Mouse (Mus musculus) heart, postnatal 36 days (tissue): Measurements from ENCODE around the gene Prkg1. TPM values are rescaled to one million over a fixed set of nuclear protein-coding genes. Genes with fewer than 3 reads are reported as not detected.

Experiments used
- DNase-seq, 2 experiments: peaks; one replicate each; pipeline ENCODE4 v3.0.0; 2021 to 2022
- intact Hi-C: fragments of 180-260 bp; cut with DNase I; formaldehyde crosslinking; loops from one replicate; pipeline ENCODE4 v1.15.1; 2025
- total RNA-seq, 2 experiments: library from RNA; stranded (reverse); gene quantifications; 2 replicates each; pipeline ENCODE4 v1.2.3; 2021

Gene Prkg1
- total RNA-seq = 10 to 100 TPM; 12.7 to 13.4 TPM

GRCm38 (mm10) chr19:31764801-31765340 is at the start of gene Prkg1:
Gene Prkg1, minus strand, starts transcription at chr19:31765033.
- intact Hi-C loops = no loop called here
- peak; percentile 54 to 68 for DNase-seq

GRCm38 (mm10) chr19:31813087-31813486 is 48.3 kb upstream of the Prkg1 start:
- intact Hi-C loops = no loop called here

GRCm38 (mm10) chr19:31811371-31811770 is 46.5 kb upstream of the Prkg1 start:
- no peak for DNase-seq
- intact Hi-C loops = no loop called here

More at GRCm38 (mm10) chr19:31813087-31813486, 48.3 kb upstream of the Prkg1 start:
- no peak for DNase-seq

DNA sequence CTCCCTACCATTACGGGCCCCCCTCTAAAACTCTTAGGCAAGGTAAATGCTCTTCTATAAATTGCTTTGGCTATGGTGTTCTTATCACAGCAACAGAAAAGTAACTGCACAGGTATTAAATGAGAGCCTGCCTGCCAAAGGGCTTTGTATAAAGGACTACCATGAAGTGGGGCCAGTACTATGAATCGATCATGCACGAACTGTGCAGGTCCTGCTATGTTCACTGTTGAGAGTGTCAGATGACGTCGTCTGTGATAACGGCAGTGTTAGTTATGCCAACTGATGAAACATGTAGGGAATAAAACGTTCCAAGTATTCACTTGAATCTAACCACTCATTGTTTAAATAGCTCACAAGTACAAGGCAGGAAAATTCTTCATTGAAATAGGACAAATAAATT is 40.6 kb upstream of the Prkg1 start:
- intact Hi-C loops = no loop called here

GRCm38 (mm10) chr19:31795485-31796046 is 30.7 kb upstream of the Prkg1 start:
- intact Hi-C loops = no loop called here
- DNase-seq = peak; percentile 19 to 46

More for the DNA sequence above, 40.6 kb upstream of the Prkg1 start:
- no peak for DNase-seq

DNA sequence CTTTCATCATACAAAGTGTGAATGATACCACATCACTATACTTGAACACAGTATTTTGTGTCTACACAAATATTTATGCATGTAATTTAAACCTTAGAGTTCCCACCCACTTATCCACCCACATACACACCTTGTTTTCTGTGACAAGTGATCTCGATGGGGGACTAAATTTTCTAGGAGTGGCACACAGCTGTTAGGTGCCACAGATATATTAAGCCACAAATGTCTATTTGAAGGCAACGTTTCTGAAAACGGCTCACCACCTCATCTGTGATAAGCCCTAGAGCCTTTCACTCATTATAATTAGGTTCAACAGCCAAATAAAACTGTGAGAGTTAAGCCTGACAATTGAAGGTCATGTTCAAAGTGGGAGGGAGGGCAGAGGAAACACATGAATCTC is 26.9 kb upstream of the Prkg1 start:
- no peak for DNase-seq
- intact Hi-C loops = no loop called here

- intact Hi-C loops = no loop called here
- DNase-seq = no peak
Measured at GRCm38 (mm10) chr19:31781521-31782018, 16.7 kb upstream of the Prkg1 start.

DNA sequence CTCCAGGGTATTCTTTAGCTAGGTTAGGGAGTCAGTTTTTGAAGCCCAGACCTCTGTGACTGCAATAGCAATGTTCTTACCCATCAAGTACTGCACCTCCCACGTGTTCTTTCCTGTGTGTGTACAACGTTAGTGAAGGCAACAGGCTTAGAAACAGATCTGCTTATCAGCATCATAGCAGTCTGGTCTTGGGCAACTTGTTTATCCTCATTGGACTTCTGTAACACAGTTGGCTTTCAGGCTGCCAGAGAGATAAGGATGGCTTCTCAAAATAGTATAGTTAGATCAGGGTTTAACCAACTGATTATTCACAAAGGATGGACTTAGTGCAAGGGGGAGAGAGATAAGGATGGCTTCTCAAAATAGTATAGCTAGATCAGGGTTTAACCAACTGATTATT is 16.2 kb upstream of the Prkg1 start:
- intact Hi-C loops = no loop called here
- DNase-seq = no peak

- intact Hi-C loops = no loop called here
- no peak for DNase-seq
Measured at GRCm38 (mm10) chr19:31780222-31780621, 15.4 kb upstream of the Prkg1 start.

DNA sequence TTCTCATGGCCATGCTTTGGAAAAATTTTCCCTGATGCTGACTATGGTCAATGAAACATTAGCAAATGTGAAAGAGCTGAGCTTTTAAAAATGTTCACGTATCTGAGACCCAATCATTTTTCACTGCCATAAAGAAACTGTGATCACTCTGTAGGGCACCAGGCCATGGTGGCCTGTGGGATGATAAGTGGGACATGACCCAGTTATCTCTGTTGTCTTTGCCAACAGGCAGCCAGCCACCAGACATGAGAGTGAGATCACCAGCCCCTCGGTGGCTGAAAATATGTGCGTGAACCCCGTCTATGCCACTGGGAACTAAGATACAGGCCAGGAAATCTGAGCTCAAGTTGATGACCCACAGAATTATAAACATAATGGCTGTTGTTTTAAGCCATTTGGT is 14.2 kb upstream of the Prkg1 start:
- intact Hi-C loops = no loop called here
- no peak for DNase-seq

DNA sequence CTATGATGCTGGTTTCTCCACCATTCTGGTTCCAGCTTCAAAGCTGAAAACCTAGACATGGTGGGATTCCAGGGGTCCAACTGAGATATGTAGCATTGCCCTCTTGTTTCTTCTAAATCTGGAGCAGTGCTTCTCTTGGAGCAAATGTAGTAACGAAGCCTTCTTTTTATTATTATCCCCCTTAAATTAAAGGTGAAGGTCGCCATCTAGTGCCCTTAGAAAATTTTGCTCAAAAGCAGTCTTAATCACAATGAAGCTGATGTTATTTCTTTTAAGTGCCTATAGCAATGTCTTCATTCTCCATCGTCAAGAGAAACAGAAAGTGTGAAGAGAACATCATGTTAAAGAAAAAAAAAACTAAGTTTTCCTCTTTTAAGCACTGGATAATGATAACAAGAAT is 2.2 kb upstream of the Prkg1 start:
- intact Hi-C loops = no loop called here
- no peak for DNase-seq

DNA sequence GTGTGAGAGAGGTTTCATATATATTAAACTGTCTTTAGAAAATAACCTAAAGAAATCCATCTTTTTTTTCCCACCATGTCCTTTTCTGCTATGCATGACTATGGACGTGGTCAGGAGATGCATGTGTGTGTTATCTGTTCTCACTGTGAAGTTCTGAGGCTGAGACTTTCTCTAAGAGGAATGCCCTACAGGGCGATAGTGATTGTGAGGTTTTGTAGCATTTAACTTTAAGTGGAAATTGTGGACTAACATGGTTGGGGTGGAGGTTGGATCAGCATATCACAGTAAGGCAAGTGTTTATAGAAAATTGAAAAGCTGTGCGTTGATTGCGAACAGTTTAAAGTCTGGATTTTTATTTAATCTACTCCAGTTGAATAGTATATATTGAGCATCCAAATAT is 618 bp upstream of the Prkg1 start:
- intact Hi-C loops = no loop called here
- no peak for DNase-seq

GRCm38 (mm10) chr19:31763951-31764800 is 657 bp downstream of the Prkg1 start:
- intact Hi-C loops = no loop called here

DNA sequence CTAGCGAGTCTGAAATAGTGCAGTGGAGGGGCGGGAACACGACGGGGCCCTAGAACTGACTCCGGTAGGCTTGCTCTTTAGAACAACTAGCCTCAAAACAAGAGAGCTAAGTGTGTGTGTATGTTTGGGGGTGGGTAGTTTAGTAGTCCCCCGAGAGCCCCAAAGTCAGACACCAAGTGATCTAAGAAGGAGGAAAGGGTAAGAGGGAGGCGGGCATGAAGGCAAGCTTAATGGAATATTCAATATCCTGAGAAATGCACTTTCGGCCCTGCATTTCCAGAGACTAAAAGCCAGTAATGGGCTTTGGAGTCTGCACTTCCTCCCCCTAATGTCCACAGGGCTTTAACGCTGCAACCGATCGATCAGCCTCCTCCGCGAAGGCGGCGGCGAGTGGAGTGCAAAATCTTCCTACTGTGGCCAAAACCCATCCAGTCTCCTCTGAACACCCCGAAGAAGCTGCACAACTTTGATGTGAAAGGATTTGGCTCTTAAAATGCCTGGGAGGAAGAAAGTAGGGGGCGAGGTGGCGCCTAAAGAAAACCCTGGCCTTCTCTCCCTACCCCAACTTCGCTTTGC is 1.5 kb downstream of the Prkg1 start:
- intact Hi-C loops = no loop called here
- peak; percentile 26 to 43 for DNase-seq

More at GRCm38 (mm10) chr19:31763951-31764800, 657 bp downstream of the Prkg1 start:
- DNase-seq = peak; percentile 62 to 77

- intact Hi-C loops = no loop called here
- DNase-seq = peak; percentile 69 to 75
Measured at GRCm38 (mm10) chr19:31762411-31763245, 2.2 kb downstream of the Prkg1 start.

- intact Hi-C loops = loop anchor here (10.0 kb wide), 1 partner anchor 675 kb away; the partner anchor contains the start of gene Cstf2t
- DNase-seq = no peak
Measured at GRCm38 (mm10) chr19:31759855-31760254, 5.0 kb downstream of the Prkg1 start.

- intact Hi-C loops = loop anchor here (2.0 to 10.0 kb wide), 3 partner anchors 413 to 913 kb away; partner anchors contain the start of gene Cstf2t
- DNase-seq = peak; percentile 70 to 71
Measured at GRCm38 (mm10) chr19:31755929-31756792, 8.7 kb downstream of the Prkg1 start.

DNA sequence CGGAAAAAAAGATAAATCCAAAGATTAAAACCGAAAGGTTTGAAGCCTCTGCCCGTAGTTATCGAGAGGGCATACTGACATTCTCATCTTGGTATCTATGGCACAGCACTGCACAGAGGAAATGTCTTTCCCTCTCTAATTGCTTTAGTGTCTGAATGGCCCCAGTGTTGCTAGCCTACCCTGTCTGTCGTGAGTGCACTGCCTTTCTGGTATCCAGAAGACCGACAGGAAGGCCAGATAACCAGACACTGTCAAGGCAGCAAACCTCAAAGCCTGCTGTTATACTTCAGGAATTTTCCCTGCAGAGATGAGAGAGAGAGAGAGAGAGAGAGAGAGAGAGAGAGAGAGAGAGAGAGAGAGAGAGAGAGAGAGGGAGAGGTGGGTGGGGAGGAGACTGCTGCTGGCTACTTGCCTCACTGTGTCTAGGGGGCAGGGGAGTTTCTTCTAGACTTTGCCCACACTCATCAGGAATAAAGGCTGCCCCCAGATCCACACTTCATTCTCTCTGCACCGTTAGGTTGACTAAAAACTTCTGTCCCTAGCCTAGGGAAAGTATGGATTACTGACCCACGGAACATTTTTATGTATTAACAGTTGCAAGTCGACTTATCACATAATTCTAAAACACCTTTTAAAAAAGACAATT is 10.1 kb downstream of the Prkg1 start:
- DNase-seq = no peak
- intact Hi-C loops = loop anchor here (10.0 kb wide), 1 partner anchor 670 kb away; the partner anchor contains the start of gene Cstf2t
